Mouse (Mus musculus): ENCODE measurements around the gene Xcr1. TPM values are rescaled to one million over a fixed set of nuclear protein-coding genes. Genes with fewer than 3 reads are reported as not detected.

Gene Xcr1
- polyA plus RNA-seq, 1 experiment, result not detected

DNA sequence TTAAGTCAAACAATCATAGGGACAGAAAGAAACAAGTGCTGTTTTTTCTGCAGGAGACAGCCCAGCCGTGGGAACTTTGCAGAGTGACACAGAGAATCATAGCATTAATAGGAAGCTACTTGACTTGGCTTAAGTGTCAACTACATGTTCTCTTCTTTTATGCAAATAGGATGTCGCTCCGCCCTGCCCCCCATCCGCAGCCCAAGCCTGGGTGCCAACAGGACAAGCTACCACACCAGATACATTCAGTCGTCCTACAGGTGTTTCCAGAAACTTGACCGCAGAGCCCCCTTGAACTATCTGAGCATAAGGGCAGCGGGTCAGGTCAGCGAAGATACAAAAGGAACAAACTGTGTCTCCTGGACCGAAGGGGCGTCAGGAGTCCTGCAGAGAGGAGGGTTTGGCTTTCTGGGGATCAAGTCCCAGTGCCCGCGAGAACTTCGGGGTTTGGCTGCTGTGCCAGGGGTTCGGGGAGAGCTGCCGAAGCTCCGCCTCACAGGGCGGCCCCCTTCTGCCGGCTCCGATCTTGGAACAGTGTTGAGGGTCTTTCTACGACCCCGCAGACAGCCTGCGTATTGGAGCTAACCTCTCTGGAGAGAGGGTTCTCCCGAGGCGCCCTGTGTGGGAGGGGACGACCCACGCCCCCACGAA, 10.6 kb downstream of the Xcr1 start:
- peak overlapping the region; percentile 93 for H3K27ac ChIP-seq (ENCODE audit: insufficient read depth, low read depth, low read length)
- H3K4me1 ChIP-seq (ENCODE audit: control insufficient read depth, insufficient read depth, low read length), result peaks cover 37% of the 10 kb centered on the region
- peak overlapping the region; percentile 78 for H3K4me3 ChIP-seq (ENCODE audit: insufficient read depth, low read length)
- TF ChIP-seq POLR2A (IDR thresholded peaks at IDR 0.05; ENCODE audit: borderline replicate concordance, low read depth, low read length), result no peak
- TF ChIP-seq CTCF (IDR thresholded peaks at IDR 0.05; ENCODE audit: low read depth, low read length), result no peak

DNA sequence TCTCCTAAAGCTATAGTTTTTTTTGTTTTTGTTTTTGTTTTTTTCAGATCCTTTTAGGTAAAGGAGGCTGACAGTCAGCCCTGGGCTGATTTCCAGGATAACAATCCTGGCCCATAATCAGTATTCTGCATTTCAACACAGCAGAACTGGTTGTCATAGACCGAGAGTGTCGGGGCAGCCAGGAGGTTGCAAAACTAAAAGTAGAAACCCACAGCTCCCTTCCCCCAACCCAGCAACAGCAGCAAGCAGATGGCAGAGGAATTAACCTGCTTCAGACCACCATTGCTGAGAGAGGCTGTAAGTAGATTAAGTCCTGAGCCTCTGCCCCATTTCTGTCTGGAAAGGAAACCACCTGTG, 11.1 kb downstream of the Xcr1 start:
- peaks cover 36% of the 10 kb centered on the region for H3K4me1 ChIP-seq (ENCODE audit: control insufficient read depth, insufficient read depth, low read length)

GRCm38 (mm10) chr9:123849976-123850695, 11.7 kb downstream of the Xcr1 start:
- H3K4me3 ChIP-seq (ENCODE audit: insufficient read depth, low read length), result peak overlapping the region; percentile 9
- H3K27ac ChIP-seq (ENCODE audit: insufficient read depth, low read depth, low read length), result peak overlapping the region; percentile 93
- peaks cover 36% of the 10 kb centered on the region for H3K4me1 ChIP-seq (ENCODE audit: control insufficient read depth, insufficient read depth, low read length)
- TF ChIP-seq POLR2A (IDR thresholded peaks at IDR 0.05; ENCODE audit: borderline replicate concordance, low read depth, low read length), result no peak
- TF ChIP-seq CTCF (IDR thresholded peaks at IDR 0.05; ENCODE audit: low read depth, low read length), result no peak

More for the DNA sequence above, 11.1 kb downstream of the Xcr1 start:
- TF ChIP-seq POLR2A (IDR thresholded peaks at IDR 0.05; ENCODE audit: borderline replicate concordance, low read depth, low read length), result no peak
- no peak for TF ChIP-seq CTCF (IDR thresholded peaks at IDR 0.05; ENCODE audit: low read depth, low read length)
- peak overlapping the region; percentile 93 for H3K27ac ChIP-seq (ENCODE audit: insufficient read depth, low read depth, low read length)
- H3K4me3 ChIP-seq (ENCODE audit: insufficient read depth, low read length), result peak overlapping the region; percentile 78

DNA sequence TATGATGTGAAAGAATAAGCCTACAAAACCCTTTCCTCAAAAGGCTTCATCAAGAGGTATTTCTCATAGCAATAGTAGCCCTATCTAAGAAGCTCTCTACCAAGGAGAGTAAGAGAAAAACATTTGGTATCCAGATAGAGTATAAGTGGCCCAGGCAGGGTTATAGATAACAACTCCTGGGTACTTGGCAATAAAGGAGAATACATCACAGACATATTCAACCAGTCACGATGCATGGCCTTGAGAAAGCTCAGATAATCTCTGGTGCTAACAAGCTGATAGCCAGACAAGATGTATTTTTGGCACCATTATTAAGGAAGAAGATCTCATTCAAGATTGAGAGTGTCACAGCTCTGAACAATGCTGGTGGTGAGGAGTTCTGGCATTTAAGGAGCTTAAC, 15.3 kb downstream of the Xcr1 start:
- TF ChIP-seq POLR2A (IDR thresholded peaks at IDR 0.05; ENCODE audit: borderline replicate concordance, low read depth, low read length), result no peak
- no peak for TF ChIP-seq CTCF (IDR thresholded peaks at IDR 0.05; ENCODE audit: low read depth, low read length)
- Histone ChIP-seq H3K4me1 (ENCODE audit: control insufficient read depth, insufficient read depth, low read length) (peaks cover 28% of the 10 kb centered on the region), H3K4me3 (ENCODE audit: insufficient read depth, low read length) (no peak overlapping the region), H3K27ac (ENCODE audit: insufficient read depth, low read depth, low read length) (no peak overlapping the region)

DNA sequence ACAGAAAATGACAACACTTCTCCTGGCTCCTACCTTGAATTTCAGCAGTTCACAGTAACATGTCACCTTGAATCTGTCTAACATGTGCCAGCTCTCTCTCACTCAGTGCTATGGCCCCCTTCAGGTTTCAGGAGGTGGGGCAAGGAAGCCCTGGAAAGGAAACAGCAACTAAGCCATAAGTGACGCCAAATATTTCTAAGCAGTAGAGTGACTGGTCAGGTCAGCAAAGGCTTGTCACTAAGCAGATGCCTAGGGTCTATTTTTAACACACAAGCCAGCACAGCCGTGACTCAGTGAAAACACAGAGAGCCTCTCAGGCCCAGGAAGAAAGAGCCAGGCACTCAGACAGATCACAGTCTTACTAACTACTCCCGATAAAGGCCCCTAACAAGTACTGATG, 16.7 kb downstream of the Xcr1 start:
- Histone ChIP-seq H3K27ac (ENCODE audit: insufficient read depth, low read depth, low read length) (peak overlapping the region; percentile 37), H3K4me3 (ENCODE audit: insufficient read depth, low read length) (no peak overlapping the region), H3K4me1 (ENCODE audit: control insufficient read depth, insufficient read depth, low read length) (peaks cover 30% of the 10 kb centered on the region)
- TF ChIP-seq POLR2A (IDR thresholded peaks at IDR 0.05; ENCODE audit: borderline replicate concordance, low read depth, low read length), result no peak
- no peak for TF ChIP-seq CTCF (IDR thresholded peaks at IDR 0.05; ENCODE audit: low read depth, low read length)

DNA sequence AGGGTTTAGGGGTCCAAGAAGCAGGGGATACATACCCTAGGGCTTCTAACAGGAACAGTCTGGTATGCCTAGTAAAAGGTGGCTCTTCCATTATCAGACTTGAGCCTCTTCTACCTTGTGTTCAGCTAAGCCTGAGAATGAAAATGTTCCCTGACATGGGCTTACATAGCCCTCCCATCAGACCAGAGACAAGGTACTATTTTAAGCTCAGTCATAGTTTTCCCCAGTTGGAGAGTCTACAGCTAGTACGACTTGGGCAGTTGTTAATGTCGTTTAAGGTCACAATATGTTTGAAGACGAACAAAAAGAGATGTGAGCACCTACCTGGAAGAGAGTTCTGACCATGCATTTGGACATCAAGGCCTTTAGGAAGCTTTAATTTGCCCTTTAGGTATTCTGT, 17.4 kb downstream of the Xcr1 start:
- H3K4me1 ChIP-seq (ENCODE audit: control insufficient read depth, insufficient read depth, low read length), result peaks cover 26% of the 10 kb centered on the region
- no peak for TF ChIP-seq CTCF (IDR thresholded peaks at IDR 0.05; ENCODE audit: low read depth, low read length)
- no peak for TF ChIP-seq POLR2A (IDR thresholded peaks at IDR 0.05; ENCODE audit: borderline replicate concordance, low read depth, low read length)
- H3K4me3 ChIP-seq (ENCODE audit: insufficient read depth, low read length), result no peak overlapping the region
- no peak overlapping the region for H3K27ac ChIP-seq (ENCODE audit: insufficient read depth, low read depth, low read length)

DNA sequence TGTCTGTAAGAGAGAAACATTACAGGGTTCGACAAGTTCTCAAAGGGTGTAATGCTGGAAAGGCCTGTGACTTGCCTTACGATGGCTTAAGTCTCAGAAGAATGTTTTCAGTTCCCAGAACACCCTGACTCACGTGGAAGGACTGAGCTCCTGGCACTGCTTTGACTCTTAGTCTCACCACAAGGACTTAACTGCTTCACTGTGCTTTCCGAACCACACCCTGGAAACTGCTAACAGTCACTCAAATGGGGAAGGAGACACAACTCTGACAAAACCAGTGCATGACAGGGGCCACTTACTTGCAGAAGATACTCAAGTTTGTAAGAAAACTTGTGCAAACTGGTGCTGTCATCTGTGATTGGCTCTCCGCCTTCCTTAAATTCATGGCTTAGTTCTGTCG, 21.6 kb downstream of the Xcr1 start:
- Histone ChIP-seq H3K27ac (ENCODE audit: insufficient read depth, low read depth, low read length) (no peak overlapping the region), H3K4me3 (ENCODE audit: insufficient read depth, low read length) (no peak overlapping the region), H3K4me1 (ENCODE audit: control insufficient read depth, insufficient read depth, low read length) (peaks cover 12% of the 10 kb centered on the region)
- TF ChIP-seq CTCF (IDR thresholded peaks at IDR 0.05; ENCODE audit: low read depth, low read length), result no peak
- no peak for TF ChIP-seq POLR2A (IDR thresholded peaks at IDR 0.05; ENCODE audit: borderline replicate concordance, low read depth, low read length)

DNA sequence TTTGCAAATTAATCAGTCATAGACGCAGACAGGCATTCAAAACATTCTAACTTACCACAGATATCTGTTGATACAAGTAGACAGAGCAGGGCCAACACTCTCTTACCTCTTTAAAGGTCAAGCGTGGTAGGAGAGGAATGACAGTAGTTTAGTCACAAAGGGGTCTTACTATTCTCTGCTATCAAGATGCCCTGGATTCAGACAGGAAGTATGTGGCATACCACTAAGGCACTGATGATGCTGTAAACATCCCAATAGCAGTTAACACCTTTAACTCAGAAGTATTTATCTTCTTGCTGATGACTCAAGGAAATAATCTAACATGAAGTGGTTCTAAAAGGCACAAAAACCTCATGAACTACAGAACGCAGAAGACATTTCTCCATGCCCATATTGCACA, 26.0 kb downstream of the Xcr1 start:
- peaks cover 3% of the 10 kb centered on the region; the same call in 1 of the 2 replicates for H3K4me1 ChIP-seq (ENCODE audit: control insufficient read depth, insufficient read depth, low read length)
- H3K4me3 ChIP-seq (ENCODE audit: insufficient read depth, low read length), result no peak overlapping the region
- TF ChIP-seq CTCF (IDR thresholded peaks at IDR 0.05; ENCODE audit: low read depth, low read length), result no peak
- no peak for TF ChIP-seq POLR2A (IDR thresholded peaks at IDR 0.05; ENCODE audit: borderline replicate concordance, low read depth, low read length)
- no peak overlapping the region for H3K27ac ChIP-seq (ENCODE audit: insufficient read depth, low read depth, low read length)

- no peak overlapping the region for H3K27ac ChIP-seq (ENCODE audit: insufficient read depth, low read depth, low read length)
- no peak for TF ChIP-seq POLR2A (IDR thresholded peaks at IDR 0.05; ENCODE audit: borderline replicate concordance, low read depth, low read length)
- TF ChIP-seq CTCF (IDR thresholded peaks at IDR 0.05; ENCODE audit: low read depth, low read length), result no peak
- no peaks in the 10 kb centered on the region for H3K4me1 ChIP-seq (ENCODE audit: control insufficient read depth, insufficient read depth, low read length)
- no peak overlapping the region for H3K4me3 ChIP-seq (ENCODE audit: insufficient read depth, low read length)
These were observed 32.9 kb downstream of the Xcr1 start for GRCm38 (mm10) chr9:123828916-123829315.

DNA sequence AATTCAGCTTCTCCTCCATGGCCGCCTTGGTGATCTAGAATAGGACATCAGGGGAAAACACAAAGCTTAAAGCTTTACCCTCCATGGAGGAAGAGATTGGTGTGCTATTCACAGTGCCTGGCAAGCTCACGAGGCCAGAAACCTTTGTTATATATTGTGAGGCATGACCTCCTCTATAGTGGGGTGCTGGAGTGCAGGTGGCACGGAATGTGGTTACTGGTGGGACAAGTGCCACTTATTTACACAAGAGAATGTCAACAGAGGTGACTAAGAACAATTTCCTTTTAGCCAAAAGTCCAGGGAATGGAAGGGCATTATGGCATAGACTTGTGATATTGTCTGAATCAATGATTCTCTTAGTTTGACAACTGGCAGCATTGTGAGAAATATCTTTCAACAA, 35.2 kb downstream of the Xcr1 start:
- H3K27ac ChIP-seq (ENCODE audit: insufficient read depth, low read depth, low read length), result no peak overlapping the region
- H3K4me1 ChIP-seq (ENCODE audit: control insufficient read depth, insufficient read depth, low read length), result no peaks in the 10 kb centered on the region
- TF ChIP-seq CTCF (IDR thresholded peaks at IDR 0.05; ENCODE audit: low read depth, low read length), result no peak
- TF ChIP-seq POLR2A (IDR thresholded peaks at IDR 0.05; ENCODE audit: borderline replicate concordance, low read depth, low read length), result no peak
- H3K4me3 ChIP-seq (ENCODE audit: insufficient read depth, low read length), result no peak overlapping the region
